Mouse (Mus musculus) neural tube, postnatal 0 days (tissue): ENCODE data around the gene Aatk. TPM values are rescaled to one million over a fixed set of nuclear protein-coding genes. Genes with fewer than 3 reads are reported as not detected.

Experiments
- microRNA counts: library from miRNA; unstranded; fragments of <30 nt; microRNA quantifications from one replicate; lab custom pipeline; 2015
- microRNA-seq: library from miRNA; unstranded; fragments of <30 nt; microRNA quantifications from one replicate; pipeline ENCODE4, GENCODE M21; 2016
- polyA plus RNA-seq: library from polyadenylated mRNA; unstranded; fragments of >200 nt; fragmentation: Nextera tagmentation; extraction: Ambion mirVana; gene quantifications from 2 replicates; pipeline ENCODE4 v1.2.1, GENCODE M21; 2015

Gene Aatk
- polyA plus RNA-seq: 44.4 and 49.1 TPM in 2 replicates

GRCm38 (mm10) chr11:120046553-120047191 lies at the start of gene Aatk:
Gene Aatk, minus strand, starts transcription at chr11:120047167.

GRCm38 (mm10) chr11:120086702-120087152 lies 39.8 kb upstream of the Aatk start, which contains the start of gene Cep131:
Gene Cep131, minus strand, starts transcription at chr11:120086827.

MicroRNAs within 50 kb of the gene (microRNA counts, 519-probe panel; counts per million panel counts)
- microRNA mmu-miR-338-3p (lab: Ali Mortazavi, UCI) (5,075 counts per million, percentile 63 among the panel's probes with 10 or more counts), microRNA mmu-miR-338-5p (lab: Ali Mortazavi, UCI) (40.5 counts per million)

Small RNAs within 50 kb of the gene (microRNA-seq; reads per million reads assigned to microRNA genes)
- gene Gm25948: not detected
- gene Mir3065: not detected
- gene Mir338: not detected

Other genes starting within 250 kb of the Aatk start
- gene Chmp6, start 133.7 kb downstream of the Aatk start, polyA plus RNA-seq: 104 and 109 TPM in 2 replicates
- gene Baiap2, start 104.4 kb downstream of the Aatk start, polyA plus RNA-seq: 22.6 and 23.2 TPM in 2 replicates
- 22.2 and 28.2 TPM in 2 replicates for gene Cep131, start 39.7 kb upstream of the Aatk start, polyA plus RNA-seq
- gene Tepsin, start 51.6 kb upstream of the Aatk start, polyA plus RNA-seq: 15.5 and 19.3 TPM in 2 replicates
- gene Ndufaf8, start 51.8 kb upstream of the Aatk start, polyA plus RNA-seq: 67.3 and 68.6 TPM in 2 replicates
- gene Slc38a10, start 104.2 kb upstream of the Aatk start, polyA plus RNA-seq: 76.3 and 87.9 TPM in 2 replicates
- gene Bahcc1, start 185.8 kb upstream of the Aatk start, polyA plus RNA-seq: 8.4 and 8.5 TPM in 2 replicates